Mouse (Mus musculus) forebrain, embryonic 14.5 days (tissue): ENCODE data around the gene Ctag2. TPM values are rescaled to one million over a fixed set of nuclear protein-coding genes. Genes with fewer than 3 reads are reported as not detected.

Experiments used
- ATAC-seq: fragments of 200-750 bp; cut with Nextera tagmentation; 2 replicates; pipeline ENCODE4 v1.8.0; 2017; ENCODE audit warnings: mild to moderate bottlenecking, moderate library complexity
- DNase-seq: peaks from one replicate; pipeline ENCODE4 v3.0.0-alpha.2; 2015; ENCODE audit warnings: low spot score
- H3K27ac ChIP-seq: fragments of 300-500 bp; sonication (generic); 2 replicates; pipeline ENCODE4 v1.5.1; 2014; ENCODE audit warnings: low read depth, mild to moderate bottlenecking, control low read depth, low read length, moderate library complexity
- H3K27me3 ChIP-seq: fragments of 300-500 bp; sonication (generic); replicated peaks from 2 replicates; pipeline ENCODE4 v1.6.1; 2014; ENCODE audit warnings: low read length, control low read depth, mixed read lengths; ENCODE audit not compliant: control insufficient read depth, insufficient read depth
- H3K36me3 ChIP-seq: fragments of 300-500 bp; sonication (generic); 2 replicates; pipeline ENCODE4 v1.6.1; 2014; ENCODE audit warnings: low read length, control low read depth; ENCODE audit not compliant: control insufficient read depth, insufficient read depth
- H3K4me1 ChIP-seq: fragments of 300-500 bp; sonication (generic); 2 replicates; pipeline ENCODE4 v1.6.1; 2014; ENCODE audit warnings: antibody characterized with exemption, low read length, control low read depth; ENCODE audit not compliant: control insufficient read depth, insufficient read depth
- H3K4me2 ChIP-seq: fragments of 300-500 bp; sonication (generic); 2 replicates; pipeline ENCODE4 v1.6.1; 2014; ENCODE audit warnings: mild to moderate bottlenecking, control low read depth, low read length
- H3K4me3 ChIP-seq: fragments of 300-500 bp; sonication (generic); 2 replicates; pipeline ENCODE4 v1.5.1; 2014; ENCODE audit warnings: low read depth, low read length, control low read depth
- H3K9ac ChIP-seq: fragments of 300-500 bp; sonication (generic); 2 replicates; pipeline ENCODE4 v1.6.1; 2014; ENCODE audit warnings: mild to moderate bottlenecking, low read length, control low read depth, moderate library complexity
- H3K9me3 ChIP-seq: fragments of 300-500 bp; sonication (generic); replicated peaks from 2 replicates; pipeline ENCODE4 v1.6.1; 2016; ENCODE audit warnings: low read length, control low read depth, mixed read lengths; ENCODE audit not compliant: control insufficient read depth
- WGBS: fragments of 180-500 bp; shearing (Covaris S2); extraction: QIAGEN DNeasy Blood & Tissue Kit; methylation state at CpG from one replicate; pipeline ENCODE4 v1.1.7; 2014; 5-methylcytosine and 5-hydroxymethylcytosine counted together
- polyA plus RNA-seq: library from polyadenylated mRNA; unstranded; fragments of >200 nt; fragmentation: Nextera tagmentation; extraction: Ambion mirVana; gene quantifications from 2 replicates; pipeline ENCODE4 v1.2.1, GENCODE M21; 2014

Gene Ctag2
- not detected in 2 replicates for polyA plus RNA-seq

DNA sequence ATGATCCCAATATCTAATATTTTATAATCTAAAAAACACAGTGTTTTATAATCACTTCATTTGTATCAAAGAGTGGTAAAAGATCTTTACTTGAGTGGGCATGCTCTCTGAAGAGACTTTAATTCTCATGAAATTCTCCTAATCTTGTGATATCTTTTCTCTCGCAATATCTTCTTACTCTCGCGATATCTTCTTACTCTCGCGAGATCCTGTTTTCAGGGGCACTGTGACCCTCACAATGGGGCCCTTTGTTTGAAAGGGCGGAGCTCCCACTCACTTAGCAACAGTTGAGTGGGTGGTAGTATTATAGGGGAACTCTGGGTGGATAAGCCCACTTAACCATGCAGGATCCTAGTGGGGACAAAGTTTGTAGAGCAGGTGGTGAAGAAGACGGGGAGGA, at the start of gene Ctag2:
Gene Ctag2 (plus strand): TSS at position 301 of the 400 bp plus-strand sequence.
- Histone ChIP-seq H3K36me3 (no peaks in the 10 kb centered on the region), H3K27me3 (no peaks in the 10 kb centered on the region), H3K9ac (no peak within 1 kb of the TSS), H3K27ac (no peak within 1 kb of the TSS), H3K9me3 (no peaks in the 10 kb centered on the region), H3K4me3 (no peak within 1 kb of the TSS), H3K4me2 (no peak within 1 kb of the TSS), H3K4me1 (no peaks in the 10 kb centered on the region)
- ATAC-seq (no peak), DNase-seq (no peak)
- 95% methylated on average over 7 of the region's 7 CpGs for WGBS
